Mouse (Mus musculus) cerebellum, adult 2 months (tissue): Measurements from ENCODE around the gene Gpr4.

Experiments
- CTCF ChIP-seq: fragments of 200-500 bp; IDR thresholded peaks from 2 replicates; pipeline ENCODE4 v1.5.1; 2011; ENCODE audit warnings: low read depth, mild to moderate bottlenecking, control low read depth, low read length, moderate library complexity, borderline replicate concordance; ENCODE audit not compliant: insufficient read depth
- POLR2A ChIP-seq: fragments of 200-500 bp; IDR thresholded peaks from 2 replicates; pipeline ENCODE4 v1.6.1; 2011; ENCODE audit warnings: low read length, control low read depth, borderline replicate concordance; ENCODE audit not compliant: insufficient read depth

- no peak for TF ChIP-seq CTCF
- peak; percentile 53; the same call in 1 of the 2 replicates for TF ChIP-seq POLR2A
Measured at GRCm38 (mm10) chr7:19271238-19272172, 59.2 kb downstream of the Gpr4 start, which contains the start of gene Vasp.
